Mouse (Mus musculus): ENCODE measurements around the gene Ncapd2. TPM values are rescaled to one million over a fixed set of nuclear protein-coding genes. Genes with fewer than 3 reads are reported as not detected.

Ncapd2 gene
- total and polyA plus RNA-seq, 2 experiments from 2014 or later = 21.0 to 33.7 TPM

- H3K9ac ChIP-seq (replicated peaks; ENCODE audit: low read length, poor library complexity, severe bottlenecking) = peak overlapping the region; percentile 66
- peaks cover 15% of the 10 kb centered on the region for H3K36me3 ChIP-seq (ENCODE audit: insufficient read depth, low read length)
- ATAC-seq (ENCODE audit: low FRiP score) (peak; percentile 94), DNase-seq (ENCODE audit: low spot score) (peak; percentile 98)
- whole genome bisulfite sequencing = under 1% methylated on average over 34 of the region's 34 CpGs
- H3K4me3 ChIP-seq (ENCODE audit: low read depth, low read length) = peak overlapping the region; percentile 54
- no peak for TF ChIP-seq CTCF (IDR thresholded peaks at IDR 0.05)
- H3K9me3 ChIP-seq (ENCODE audit: low read length) = no peaks in the 10 kb centered on the region
- H3K4me2 ChIP-seq (ENCODE audit: low read depth, low read length, poor library complexity, severe bottlenecking) = peak overlapping the region; percentile 64
- H3K4me1 ChIP-seq (ENCODE audit: insufficient read depth, low read length) = no peaks in the 10 kb centered on the region
- peak overlapping the region; percentile 98 for H3K27ac ChIP-seq (ENCODE audit: low read depth, low read length)
- H3K27me3 ChIP-seq (ENCODE audit: insufficient read depth, low read length) = no peaks in the 10 kb centered on the region
Measured at GRCm38 (mm10) chr6:125192016-125192714, 664 bp upstream of the Ncapd2 start.

- Histone ChIP-seq H3K9me3 (ENCODE audit: low read length) (no peaks in the 10 kb centered on the region), H3K36me3 (ENCODE audit: insufficient read depth, low read length) (peaks cover 29% of the 10 kb centered on the region), H3K9ac (replicated peaks; ENCODE audit: low read length, poor library complexity, severe bottlenecking) (peak overlapping the region; percentile 62), H3K27ac (ENCODE audit: low read depth, low read length) (0 out of 2 replicates have a peak overlapping the region, but pooled peaks have one; percentile 98), H3K27me3 (ENCODE audit: insufficient read depth, low read length) (no peaks in the 10 kb centered on the region), H3K4me2 (ENCODE audit: low read depth, low read length, poor library complexity, severe bottlenecking) (peak overlapping the region; percentile 64), H3K4me3 (ENCODE audit: low read depth, low read length) (peak overlapping the region; percentile 54), H3K4me1 (ENCODE audit: insufficient read depth, low read length) (no peaks in the 10 kb centered on the region)
- no peak for DNase-seq (ENCODE audit: low spot score)
- no peak for ATAC-seq (ENCODE audit: low FRiP score)
- no peak for TF ChIP-seq CTCF (IDR thresholded peaks at IDR 0.05)
Measured at GRCm38 (mm10) chr6:125190816-125191215, 685 bp downstream of the Ncapd2 start.

GRCm38 (mm10) chr6:125186203-125186602, 5.3 kb downstream of the Ncapd2 start:
- Histone ChIP-seq H3K36me3 (ENCODE audit: insufficient read depth, low read length) (peaks cover 50% of the 10 kb centered on the region), H3K4me3 (ENCODE audit: low read depth, low read length) (no peak overlapping the region), H3K4me2 (ENCODE audit: low read depth, low read length, poor library complexity, severe bottlenecking) (no peak overlapping the region), H3K27me3 (ENCODE audit: insufficient read depth, low read length) (no peaks in the 10 kb centered on the region), H3K4me1 (ENCODE audit: insufficient read depth, low read length) (no peaks in the 10 kb centered on the region), H3K27ac (ENCODE audit: low read depth, low read length) (no peak overlapping the region), H3K9me3 (ENCODE audit: low read length) (no peaks in the 10 kb centered on the region), H3K9ac (replicated peaks; ENCODE audit: low read length, poor library complexity, severe bottlenecking) (no peak overlapping the region)
- no peak for TF ChIP-seq CTCF (IDR thresholded peaks at IDR 0.05)
- 95% methylated on average over 10 of the region's 10 CpGs for WGBS
- ATAC-seq (ENCODE audit: low FRiP score) = no peak
- DNase-seq (ENCODE audit: low spot score) = no peak

GRCm38 (mm10) chr6:125182133-125182532, 9.4 kb downstream of the Ncapd2 start:
- H3K36me3 ChIP-seq (ENCODE audit: insufficient read depth, low read length) = peaks cover 62% of the 10 kb centered on the region
- no peaks in the 10 kb centered on the region for H3K27me3 ChIP-seq (ENCODE audit: insufficient read depth, low read length)
- no peak for ATAC-seq (ENCODE audit: low FRiP score)
- H3K4me2 ChIP-seq (ENCODE audit: low read depth, low read length, poor library complexity, severe bottlenecking) = no peak overlapping the region
- H3K4me1 ChIP-seq (ENCODE audit: insufficient read depth, low read length) = no peaks in the 10 kb centered on the region
- TF ChIP-seq CTCF (IDR thresholded peaks at IDR 0.05) = no peak
- no peak overlapping the region for H3K4me3 ChIP-seq (ENCODE audit: low read depth, low read length)
- 64% methylated on average over 5 of the region's 5 CpGs for WGBS
- no peaks in the 10 kb centered on the region for H3K9me3 ChIP-seq (ENCODE audit: low read length)
- no peak for DNase-seq (ENCODE audit: low spot score)
- H3K27ac ChIP-seq (ENCODE audit: low read depth, low read length) = no peak overlapping the region
- no peak overlapping the region for H3K9ac ChIP-seq (replicated peaks; ENCODE audit: low read length, poor library complexity, severe bottlenecking)

- no peak overlapping the region for H3K27ac ChIP-seq (ENCODE audit: low read depth, low read length)
- H3K4me3 ChIP-seq (ENCODE audit: low read depth, low read length) = no peak overlapping the region
- ATAC-seq (ENCODE audit: low FRiP score) (no peak), DNase-seq (ENCODE audit: low spot score) (no peak)
- no peaks in the 10 kb centered on the region for H3K4me1 ChIP-seq (ENCODE audit: insufficient read depth, low read length)
- H3K9ac ChIP-seq (replicated peaks; ENCODE audit: low read length, poor library complexity, severe bottlenecking) = no peak overlapping the region
- TF ChIP-seq CTCF (IDR thresholded peaks at IDR 0.05) = no peak
- H3K4me2 ChIP-seq (ENCODE audit: low read depth, low read length, poor library complexity, severe bottlenecking) = no peak overlapping the region
- WGBS = 90% methylated on average over 7 of the region's 7 CpGs
- H3K36me3 ChIP-seq (ENCODE audit: insufficient read depth, low read length) = peaks cover 58% of the 10 kb centered on the region
- H3K9me3 ChIP-seq (ENCODE audit: low read length) = no peaks in the 10 kb centered on the region
- H3K27me3 ChIP-seq (ENCODE audit: insufficient read depth, low read length) = no peaks in the 10 kb centered on the region
Measured at GRCm38 (mm10) chr6:125179601-125180000, 11.9 kb downstream of the Ncapd2 start.

GRCm38 (mm10) chr6:125175469-125175868, 16.0 kb downstream of the Ncapd2 start:
- TF ChIP-seq CTCF (IDR thresholded peaks at IDR 0.05) = no peak
- no peak overlapping the region for H3K27ac ChIP-seq (ENCODE audit: low read depth, low read length)
- no peak overlapping the region for H3K4me2 ChIP-seq (ENCODE audit: low read depth, low read length, poor library complexity, severe bottlenecking)
- DNase-seq (ENCODE audit: low spot score) (no peak), ATAC-seq (ENCODE audit: low FRiP score) (no peak)
- peaks cover 78% of the 10 kb centered on the region for H3K36me3 ChIP-seq (ENCODE audit: insufficient read depth, low read length)
- WGBS = 91% methylated on average over 5 of the region's 5 CpGs
- no peak overlapping the region for H3K9ac ChIP-seq (replicated peaks; ENCODE audit: low read length, poor library complexity, severe bottlenecking)
- H3K27me3 ChIP-seq (ENCODE audit: insufficient read depth, low read length) = no peaks in the 10 kb centered on the region
- no peaks in the 10 kb centered on the region for H3K9me3 ChIP-seq (ENCODE audit: low read length)
- no peaks in the 10 kb centered on the region for H3K4me1 ChIP-seq (ENCODE audit: insufficient read depth, low read length)
- no peak overlapping the region for H3K4me3 ChIP-seq (ENCODE audit: low read depth, low read length)

Data from midbrain, postnatal 0 days (tissue).